Mouse (Mus musculus) embryo, embryonic 11.5 days (tissue): ENCODE data around the gene Mosmo.

Experiments used
- DNase-seq: peaks from one replicate; pipeline ENCODE4 v3.0.0-alpha.2; 2012; ENCODE audit warnings: low read depth, low spot score

Mosmo gene

DNA sequence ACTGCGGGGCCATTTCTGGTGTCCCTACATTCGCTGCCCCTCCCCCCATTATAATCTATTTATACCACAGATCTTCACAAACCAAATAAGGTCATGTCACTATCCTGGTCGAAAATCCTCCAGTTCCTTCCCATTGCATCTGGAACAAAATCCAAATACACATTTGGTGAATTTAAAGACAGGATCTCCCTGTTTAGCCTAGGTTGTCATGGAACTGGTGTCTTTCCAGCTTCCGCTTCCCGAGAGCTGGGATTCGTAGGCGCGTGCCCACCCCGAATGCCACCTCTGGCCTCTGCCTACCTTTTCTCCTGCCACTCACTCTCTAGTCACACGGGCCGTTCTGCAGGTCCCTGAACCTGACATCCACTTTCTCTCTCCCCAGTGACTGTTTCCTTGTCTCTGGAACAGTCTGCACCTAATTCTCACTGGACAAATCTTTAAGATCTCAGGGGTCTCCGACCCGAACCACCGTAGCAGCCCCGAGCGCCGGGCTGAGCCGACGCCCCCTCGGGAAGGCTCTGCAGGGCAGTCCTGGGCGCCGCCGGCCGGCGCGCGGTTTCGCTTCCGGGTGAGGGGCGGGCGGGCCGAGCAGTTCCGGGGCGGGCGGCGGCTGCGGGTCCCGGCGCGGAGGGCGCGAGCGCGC lies at the start of gene Mosmo:
Mosmo (plus strand) TSS at position 618 of the 643 bp plus-strand sequence.
- DNase-seq = peak; percentile 56

DNA sequence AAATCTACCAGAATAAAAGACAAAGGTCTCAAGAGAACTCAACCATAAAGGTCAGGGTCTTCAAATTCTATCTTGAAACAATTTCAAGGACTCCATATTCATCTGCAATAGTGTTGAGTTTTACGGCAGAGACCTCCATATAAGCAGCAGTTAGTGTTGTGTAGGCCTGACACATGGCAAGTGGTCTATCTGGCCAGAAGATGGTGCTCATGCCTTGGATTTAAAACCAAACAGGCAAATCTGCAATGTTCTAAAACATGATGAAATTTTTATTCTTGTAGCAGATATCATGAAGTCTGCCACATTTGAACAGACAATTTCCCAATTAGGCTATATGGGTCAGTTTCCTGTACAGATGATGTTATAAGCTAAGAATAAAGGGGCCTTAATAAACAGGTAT lies 44.9 kb upstream of the Mosmo start:
- no peak for DNase-seq

DNA sequence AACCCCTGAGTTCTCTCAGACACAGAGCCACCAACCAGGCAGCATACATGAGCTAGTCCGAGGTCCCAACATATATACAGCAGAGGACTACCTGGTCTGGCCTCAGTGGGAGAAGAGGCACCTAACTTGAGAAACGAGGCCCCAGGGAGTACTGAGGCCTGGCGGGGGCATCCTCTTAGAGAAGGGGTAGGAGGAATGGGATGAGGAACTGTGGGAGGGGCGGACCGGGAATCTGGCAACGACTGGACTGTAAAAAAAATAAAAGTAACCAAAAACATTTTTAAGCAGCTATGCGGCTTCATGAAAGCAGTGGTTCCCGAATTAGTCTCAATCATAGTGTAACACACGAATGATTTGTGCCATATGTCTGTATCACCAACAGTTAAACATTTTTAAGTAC lies 43.1 kb upstream of the Mosmo start:
- DNase-seq = no peak

DNA sequence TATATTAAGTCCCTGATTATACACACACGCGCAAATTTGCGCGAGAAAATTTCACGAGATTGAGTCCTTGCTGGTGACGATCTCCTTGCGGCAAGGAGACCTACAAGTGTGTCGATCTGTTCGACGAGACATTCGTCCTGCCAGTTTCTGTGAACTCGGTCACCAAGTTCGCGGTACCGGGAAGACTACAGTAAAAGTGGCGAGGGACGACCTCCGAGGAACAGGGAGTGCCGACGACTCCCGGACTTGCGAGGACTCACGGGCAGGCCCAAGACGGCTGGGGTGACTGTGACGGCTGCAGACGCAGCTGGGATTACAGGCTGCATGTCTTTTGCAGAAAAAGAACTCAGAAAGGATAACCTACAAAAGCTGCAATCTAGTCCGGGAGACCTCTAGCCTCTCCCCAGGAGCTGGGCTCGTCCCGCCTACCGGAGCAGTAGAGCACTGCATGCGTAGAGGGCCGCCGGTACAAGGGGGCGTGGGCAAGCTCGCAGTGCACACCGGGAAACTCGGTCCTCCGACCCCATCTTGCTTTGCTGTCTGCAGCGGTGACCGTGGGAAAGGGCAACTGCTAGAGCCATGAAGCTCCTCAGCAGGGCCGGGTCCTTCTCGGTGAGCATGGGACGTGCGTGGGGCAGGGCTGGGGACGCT lies 42.6 kb upstream of the Mosmo start, which contains the start of gene Uqcrc2:
Uqcrc2 (plus strand) TSS at position 466 of the 651 bp plus-strand sequence.
- DNase-seq = peak; percentile 82

DNA sequence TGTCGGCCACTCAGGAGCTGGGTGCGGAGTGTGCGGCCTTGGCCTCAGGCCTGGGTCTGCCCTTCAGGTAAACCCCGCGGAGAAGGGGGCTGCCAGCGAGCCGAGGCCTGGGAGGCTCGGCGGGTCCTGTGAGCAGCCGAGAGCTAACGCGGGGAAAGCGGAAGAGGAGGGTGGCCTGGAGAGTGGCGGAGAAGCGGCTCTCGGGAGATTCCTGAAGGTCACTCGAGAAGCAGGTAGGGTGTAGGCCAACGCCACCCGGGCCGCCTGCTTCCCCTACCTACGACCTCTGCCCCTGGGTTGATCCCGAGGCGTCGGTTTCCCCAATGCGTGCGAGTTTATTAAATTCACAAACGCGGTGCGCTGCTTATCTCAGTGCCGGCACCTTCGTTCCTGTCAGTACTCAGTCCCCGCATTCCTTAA lies 42.0 kb upstream of the Mosmo start:
- DNase-seq = no peak

DNA sequence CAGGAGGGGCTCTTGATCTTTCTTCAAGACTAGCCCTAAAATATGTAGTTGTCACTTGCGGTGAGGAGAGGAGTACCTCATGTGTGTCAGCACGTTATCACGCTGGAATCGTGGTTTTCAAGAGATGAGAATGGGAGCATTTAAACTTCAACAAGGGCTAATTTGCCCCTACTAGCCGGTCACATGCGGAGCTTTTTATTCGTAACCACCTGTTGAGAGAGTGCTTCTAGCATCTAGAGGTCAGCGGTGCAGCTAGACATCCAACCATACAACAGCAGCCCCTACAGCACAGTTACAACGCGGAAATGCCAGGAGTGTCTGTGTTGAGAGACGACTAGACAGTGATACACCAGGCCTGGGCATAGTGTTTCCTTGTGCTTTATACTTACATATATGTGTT lies 41.6 kb upstream of the Mosmo start:
- DNase-seq = no peak

DNA sequence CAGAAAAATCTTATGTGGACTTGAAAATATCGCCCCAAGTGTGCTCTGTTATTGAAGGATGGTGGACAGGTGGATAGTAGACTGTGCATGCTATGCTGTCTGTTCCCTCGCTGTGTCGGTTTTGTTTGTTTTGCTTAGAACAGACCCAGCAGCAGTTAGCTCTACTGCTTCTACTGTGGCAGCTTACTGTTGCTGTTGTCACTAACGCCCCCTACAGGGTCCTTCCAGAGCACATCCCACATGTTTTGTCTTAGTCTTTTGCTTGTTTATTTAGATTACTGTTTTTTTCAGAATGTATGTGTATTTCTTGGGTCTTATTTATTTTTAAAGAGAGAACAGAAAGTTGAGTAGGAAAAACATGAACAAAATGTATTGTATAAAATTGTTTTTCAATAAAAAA lies 34.2 kb upstream of the Mosmo start:
- DNase-seq = no peak

DNA sequence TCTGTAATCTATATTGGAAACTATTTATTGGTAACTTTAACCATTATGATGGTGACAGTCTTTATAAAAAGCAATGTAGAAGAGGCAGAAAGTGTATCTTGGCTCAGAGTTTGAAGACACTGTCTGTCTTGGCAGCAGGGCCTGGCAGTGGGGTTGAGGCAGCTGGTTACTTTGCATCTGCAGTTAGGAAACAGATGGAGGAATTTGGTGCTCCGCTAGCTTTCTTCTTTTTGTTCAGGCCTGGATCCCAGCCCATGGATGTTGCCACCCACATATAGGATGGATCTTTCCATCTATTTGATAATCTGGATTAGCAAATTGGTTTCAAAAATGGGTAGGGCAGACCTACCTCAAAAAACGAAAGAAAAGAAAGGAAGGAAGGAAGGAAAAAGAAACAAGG lies 29.6 kb upstream of the Mosmo start:
- DNase-seq = no peak

DNA sequence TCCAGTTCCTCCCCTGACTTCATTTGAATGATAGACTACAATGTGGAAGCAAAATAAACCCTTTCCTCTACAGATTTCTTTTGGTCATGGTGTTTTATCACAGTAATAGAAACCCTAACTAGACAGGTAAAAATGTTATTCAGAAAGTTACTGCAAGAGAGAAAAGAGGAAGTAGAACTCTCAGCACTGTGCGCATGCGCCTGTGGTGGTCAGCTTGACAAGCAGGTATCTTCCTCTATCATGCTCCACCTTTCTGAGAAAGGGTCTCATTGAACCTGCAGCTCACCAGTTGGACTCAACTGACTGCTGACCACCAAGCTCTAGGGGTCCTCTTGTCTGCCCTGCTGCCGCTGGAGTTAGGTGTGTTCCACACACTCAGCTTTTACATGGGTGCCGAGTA lies 15.3 kb upstream of the Mosmo start:
- no peak for DNase-seq

DNA sequence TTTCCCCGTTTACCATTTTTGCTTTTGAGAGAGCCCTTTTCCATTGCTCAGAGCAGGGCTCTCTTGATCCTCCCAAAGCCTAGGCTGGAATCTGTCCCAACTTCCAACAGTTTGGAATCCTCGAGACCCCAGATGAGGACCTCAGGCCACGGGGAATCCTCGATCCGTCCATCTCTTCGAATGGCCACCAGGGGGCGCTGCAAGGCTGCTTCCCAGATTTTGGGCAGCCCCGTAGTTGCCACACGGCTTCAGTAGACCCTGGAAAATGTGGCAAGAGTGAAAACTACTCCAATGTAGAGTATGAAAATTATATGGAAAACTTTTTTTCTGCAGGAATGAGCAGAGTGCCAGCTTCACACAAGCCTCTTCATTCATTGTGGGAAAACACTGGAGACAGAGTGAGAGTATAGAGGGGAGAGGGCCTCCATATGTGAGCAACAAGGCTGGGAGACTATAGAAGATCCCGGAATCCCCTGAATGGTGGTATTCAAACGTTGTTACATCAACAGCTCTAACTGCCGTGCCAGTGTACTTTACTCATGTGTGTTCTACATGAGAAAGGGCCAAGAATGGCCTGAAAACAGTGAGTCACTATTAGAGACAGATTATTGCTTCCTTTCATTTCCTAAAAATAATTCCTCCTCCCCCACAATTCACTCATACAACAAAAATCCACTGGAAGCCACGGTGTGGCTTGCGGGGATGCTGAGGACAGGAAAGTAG lies 7.1 kb upstream of the Mosmo start, which contains the start of gene Pdzd9:
Pdzd9 (minus strand) TSS at position 191 of the 723 bp plus-strand sequence.
- peak; percentile 67 for DNase-seq

DNA sequence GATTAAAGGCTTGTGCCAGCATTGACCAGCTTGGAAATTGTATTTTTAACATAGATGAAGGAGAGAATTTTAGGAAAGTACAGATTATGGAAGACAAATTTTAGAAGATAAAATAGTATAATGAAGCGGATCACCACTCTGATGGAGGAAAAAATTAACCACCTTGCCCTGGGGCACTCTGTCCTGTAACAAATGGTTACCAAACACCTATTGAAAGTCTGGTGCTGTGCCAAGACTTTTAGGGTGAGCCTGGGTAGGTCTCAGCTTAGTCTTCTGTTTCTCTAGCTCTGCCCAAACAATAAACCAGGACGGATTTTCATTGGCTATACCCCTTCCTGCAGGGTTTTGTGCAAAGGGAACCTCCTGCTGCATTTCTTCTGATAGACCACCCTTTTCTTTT lies 6.1 kb upstream of the Mosmo start:
- DNase-seq = no peak

DNA sequence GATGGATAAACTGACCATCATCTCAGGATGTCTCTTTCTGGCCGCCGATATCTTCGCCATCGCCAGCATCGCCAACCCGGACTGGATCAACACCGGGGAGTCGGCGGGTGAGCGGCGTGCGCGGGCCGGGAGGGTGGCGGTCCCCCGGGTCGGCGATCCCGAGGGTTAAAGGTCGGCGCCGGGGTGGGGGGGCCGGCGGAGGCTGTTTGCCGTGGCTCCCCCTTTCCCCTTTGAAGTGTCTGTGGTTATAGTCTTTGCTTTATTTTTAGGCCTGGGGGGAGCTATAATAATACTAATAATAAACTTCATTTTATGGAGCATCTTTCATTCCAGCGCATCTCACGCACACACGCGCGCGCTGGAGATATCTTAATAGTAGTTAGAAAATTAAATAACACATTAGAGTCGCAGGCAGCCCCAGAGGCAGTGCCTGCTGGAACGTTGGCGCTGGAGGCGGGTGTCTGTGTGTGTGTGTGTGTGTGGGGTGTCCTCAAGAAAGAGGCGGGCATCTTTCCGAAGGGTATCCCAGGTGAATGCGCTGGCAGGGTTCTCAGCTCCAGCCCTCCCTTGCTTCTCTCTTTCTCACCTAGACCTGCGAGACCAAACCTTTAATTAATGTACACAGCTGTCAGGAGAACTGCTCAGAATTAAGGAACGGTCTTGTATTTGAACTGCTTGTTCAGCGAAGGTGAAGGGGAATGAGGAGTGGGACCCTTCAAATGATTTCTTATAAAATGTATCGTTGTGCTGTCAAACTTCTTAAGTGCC lies 530 bp downstream of the Mosmo start:
- no peak for DNase-seq

DNA sequence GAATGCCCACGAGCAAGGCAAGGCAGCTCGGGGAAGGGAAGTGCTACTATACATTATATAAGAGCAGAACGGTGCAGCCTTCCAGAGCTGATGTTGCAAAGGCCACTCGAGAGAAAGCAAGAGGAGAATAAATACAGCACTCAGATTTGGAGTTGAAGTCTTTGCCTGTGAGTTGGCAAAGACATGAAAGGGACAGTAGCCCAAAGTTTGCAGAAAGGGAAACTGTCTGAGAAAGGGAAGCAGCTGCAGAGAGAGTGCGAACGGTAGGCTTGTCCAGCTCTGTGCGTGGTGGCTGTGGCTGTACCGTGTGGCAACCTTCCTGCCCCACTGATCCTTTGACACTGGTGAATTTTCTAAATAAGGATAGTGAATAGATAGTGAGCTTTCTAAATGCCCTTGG lies 1.6 kb downstream of the Mosmo start:
- DNase-seq = no peak

DNA sequence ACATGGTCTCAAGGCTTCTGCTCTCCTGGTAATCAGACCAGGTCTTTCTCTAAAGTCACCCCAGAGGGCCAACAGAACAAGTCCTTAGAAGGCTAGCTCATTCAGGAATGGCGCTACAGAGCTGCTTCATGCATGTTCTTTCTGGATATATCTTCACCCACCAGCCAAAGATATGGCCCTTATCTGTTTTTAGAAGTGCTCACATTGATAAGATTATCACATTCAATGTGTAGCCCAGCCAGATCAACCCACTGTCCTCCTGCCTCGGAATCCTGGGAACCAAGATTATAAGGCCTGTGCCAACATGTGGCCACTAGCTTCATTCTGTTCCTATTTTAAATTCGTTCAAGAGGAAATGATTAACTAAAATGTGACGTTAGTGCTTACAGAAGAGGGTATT lies 4.6 kb downstream of the Mosmo start:
- no peak for DNase-seq

DNA sequence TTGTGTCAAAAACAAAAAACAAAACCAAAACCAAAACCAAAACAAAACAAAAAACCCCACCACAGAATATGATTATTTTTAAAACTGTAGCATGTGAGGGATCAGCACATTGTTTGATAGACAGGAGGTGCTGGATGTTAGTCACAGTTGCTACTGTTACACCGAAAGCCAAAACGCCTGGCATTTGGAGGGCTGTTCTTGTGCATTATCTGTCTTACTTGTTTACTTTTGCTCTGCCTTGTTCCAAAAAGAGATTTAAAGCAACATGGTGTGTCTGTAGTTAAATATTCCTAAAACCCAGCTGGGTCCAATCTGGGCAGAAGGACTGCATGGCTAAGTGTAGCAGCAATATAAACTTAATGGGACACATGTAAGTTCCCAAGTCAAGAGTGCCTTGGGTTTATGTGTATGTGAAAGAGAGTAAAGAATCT lies 7.3 kb downstream of the Mosmo start:
- no peak for DNase-seq

DNA sequence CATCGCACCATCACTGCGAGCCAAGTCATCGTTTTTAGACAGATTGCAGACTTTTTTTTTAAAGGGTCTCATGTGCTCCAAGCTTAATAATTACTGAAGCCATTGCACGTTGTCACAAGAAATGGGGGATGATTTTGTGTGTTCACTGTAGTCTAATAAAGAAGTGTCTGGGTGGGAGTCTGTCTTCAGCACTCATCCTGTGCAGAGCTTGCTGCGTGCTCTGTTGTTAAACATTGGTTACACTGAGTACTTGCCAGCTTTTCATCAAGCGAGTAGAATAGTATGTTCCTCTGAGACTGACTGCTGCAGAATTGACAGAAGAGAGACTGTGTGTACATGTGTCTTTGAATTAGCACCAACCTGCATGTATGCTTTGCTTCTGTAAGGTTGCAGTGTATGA lies 7.8 kb downstream of the Mosmo start:
- DNase-seq = no peak

DNA sequence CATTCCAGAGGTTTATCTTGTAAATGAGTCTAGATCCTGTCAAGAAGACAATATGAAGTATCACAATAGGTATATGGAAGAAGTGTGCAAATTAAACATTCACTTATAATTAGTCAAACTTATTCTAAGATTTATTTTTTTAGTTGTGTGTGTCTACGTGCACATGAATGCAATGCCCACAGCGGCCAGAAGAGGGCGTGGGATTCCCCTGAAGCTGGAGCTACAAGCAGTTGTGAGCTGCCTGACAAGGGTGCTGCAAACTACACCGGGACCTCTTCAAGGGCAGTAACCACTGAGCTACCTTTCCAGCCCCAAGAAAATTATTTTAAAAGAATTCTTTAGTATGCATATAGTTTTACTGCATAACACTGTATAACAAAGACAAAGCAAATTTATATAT lies 13.2 kb downstream of the Mosmo start:
- no peak for DNase-seq

DNA sequence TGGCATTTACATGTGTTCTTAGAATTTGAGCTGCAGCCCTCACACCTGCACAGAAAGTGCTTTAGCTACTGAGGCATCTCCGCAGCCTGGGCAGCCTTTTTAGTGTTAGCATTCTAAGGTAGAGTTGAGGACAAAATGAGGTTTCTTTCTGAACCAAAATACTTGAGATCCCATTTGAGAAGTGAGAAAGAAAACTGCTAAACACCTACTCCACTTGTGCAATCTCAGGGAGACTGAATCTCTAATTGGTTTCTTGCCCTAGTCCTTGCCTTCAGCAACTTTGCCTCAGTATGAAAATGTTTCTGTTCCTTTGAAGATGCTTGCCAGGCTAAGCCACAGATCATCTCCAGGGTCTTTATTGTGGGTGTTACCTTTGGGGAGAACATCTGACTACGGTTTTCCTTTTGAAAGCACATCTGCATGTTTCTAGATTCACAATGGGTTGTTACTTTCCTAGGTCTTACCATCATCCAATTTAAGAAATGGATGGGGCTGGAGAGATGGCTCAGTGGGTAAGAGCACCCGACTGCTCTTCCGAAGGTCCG lies 16.5 kb downstream of the Mosmo start:
- no peak for DNase-seq

DNA sequence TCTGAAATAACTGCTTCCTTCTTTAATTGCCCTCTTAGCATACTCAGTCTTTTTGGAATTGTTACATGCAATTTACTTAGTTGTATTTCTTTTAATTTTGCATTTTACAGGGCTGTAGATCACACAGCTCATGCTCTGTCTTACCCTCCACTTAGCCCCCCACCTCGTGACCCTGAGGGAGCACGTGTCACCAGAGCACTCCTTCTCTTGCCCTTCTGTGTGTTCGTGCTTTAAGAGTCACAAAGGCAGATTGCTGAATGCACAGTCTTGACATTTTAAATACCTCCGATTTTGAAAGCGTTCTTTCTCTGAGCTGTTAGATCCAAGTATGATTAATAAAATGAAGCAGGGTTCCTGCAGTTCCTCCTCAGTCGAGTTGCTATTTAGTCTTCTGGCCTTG lies 17.8 kb downstream of the Mosmo start:
- no peak for DNase-seq

DNA sequence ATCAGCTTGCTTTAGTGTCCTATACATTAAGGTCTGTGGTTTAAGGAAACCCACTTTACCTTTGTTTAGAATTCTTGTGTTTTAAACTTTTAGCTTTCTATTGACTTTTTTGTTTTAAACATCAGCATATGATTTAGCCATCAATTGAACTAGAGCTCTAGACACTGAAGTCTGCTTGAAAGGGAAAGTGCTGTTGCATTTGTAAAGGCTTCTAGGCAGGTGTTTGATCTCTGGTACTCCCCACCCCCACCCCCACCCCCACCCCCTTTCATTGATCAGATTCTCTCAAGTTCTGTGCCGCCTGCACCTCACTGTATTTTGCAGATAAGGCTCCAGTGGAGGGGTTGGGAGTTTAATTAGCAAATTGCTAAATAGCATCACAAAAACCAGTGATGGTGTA lies 18.2 kb downstream of the Mosmo start:
- DNase-seq = no peak

DNA sequence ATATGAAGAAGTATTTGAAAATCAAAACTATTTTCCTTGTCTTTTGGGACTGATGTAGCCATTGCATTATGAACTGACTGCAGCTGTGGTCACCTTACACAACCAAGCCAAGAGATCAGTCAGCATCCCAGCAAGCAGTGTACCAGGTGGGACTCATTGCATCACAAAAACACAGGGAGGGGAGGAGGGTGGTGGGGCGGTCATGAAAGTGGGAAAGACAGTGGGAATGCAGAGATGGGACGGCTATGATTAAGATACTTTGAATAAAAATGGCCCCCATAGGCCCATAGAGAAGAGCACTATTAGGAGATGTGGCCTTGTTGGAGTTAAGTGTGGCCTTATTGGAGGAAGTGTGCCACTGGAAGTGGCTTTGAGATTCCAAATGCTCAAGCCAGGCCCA lies 18.9 kb downstream of the Mosmo start:
- no peak for DNase-seq

DNA sequence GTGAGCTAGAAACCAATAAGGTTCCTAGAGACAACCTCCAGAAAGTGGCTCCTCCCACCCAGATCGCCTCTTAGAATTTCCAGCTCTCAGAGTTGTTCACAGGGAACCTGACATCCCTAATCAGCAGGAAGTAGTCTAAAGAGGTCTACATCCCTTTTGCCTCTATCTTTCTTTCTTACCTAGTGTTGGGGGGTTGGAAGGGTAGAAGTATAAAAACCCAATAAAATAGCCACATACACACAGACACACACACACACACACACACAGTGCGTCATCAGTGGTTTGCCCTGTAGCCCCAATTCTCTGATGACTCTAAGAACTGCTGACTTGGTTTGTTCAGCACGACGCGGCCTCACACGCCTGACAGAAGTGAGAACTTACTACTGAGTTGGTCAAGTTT lies 22.2 kb downstream of the Mosmo start:
- DNase-seq = no peak
